In genomic region chr2:92464690-92465089, GRCm38 (mm10) we compare ENCODE assay signal across 17 mouse cellular contexts. TPM values are rescaled to one million over a fixed set of nuclear protein-coding genes. Genes with fewer than 3 reads are reported as not detected.
DNase-seq lines count a peak whose midpoint lies in the region; ATAC-seq and TF ChIP-seq lines count a peak whose summit lies in the region.
"Had no signal": no experiment of that assay in that cellular context is flagged by ENCODE, and none has a peak within 500 bp of the region (broad histone marks: within the 10 kb centered on the region; RNA-seq: fewer than 3 reads in every experiment).

No protein-coding gene starts in this region.

- no peak overlapping the region for H3K9ac ChIP-seq in lung, postnatal 0 days (replicated peaks; ENCODE audit: low read depth)
- H3K9ac ChIP-seq: limb, embryonic 15.5 days; lung, embryonic 14.5 days; midbrain, embryonic 12.5 days; neural tube, embryonic 12.5 days had no signal

- DNase-seq in lung, postnatal 0 days (ENCODE audit: low spot score), result peak; percentile 49
- DNase-seq in lung, postnatal 25 days (ENCODE audit: low spot score), result no peak
- DNase-seq in CD4-positive helper T cell, adult 2 months (ENCODE audit: low read depth, low spot score), result peak; percentile 44
- DNase-seq in natural killer cell, adult 2 months (ENCODE audit: low spot score in 2 of 2), result peak; percentile 22 to 42
- DNase-seq in frontal cortex, postnatal 36 days (ENCODE audit: low spot score in 2 of 2), result no peak
- DNase-seq in layer of hippocampus, postnatal 25 days (ENCODE audit: extremely low spot score in 1 of 2, low spot score in 1 of 2), result no peak
- DNase-seq in kidney, postnatal 4 days, result no peak
- DNase-seq: cerebellum, adult 18-20 months; kidney, adult 2 months; kidney, postnatal 36 days; lung, embryonic 14.5 days had no signal

- no peaks in the 10 kb centered on the region for H3K27me3 ChIP-seq in lung, postnatal 0 days (replicated peaks; ENCODE audit: insufficient read depth, low read length)

- no peaks in the 10 kb centered on the region for H3K36me3 ChIP-seq in lung, postnatal 0 days (ENCODE audit: insufficient read depth, low read length)
- H3K36me3 ChIP-seq: heart, embryonic 10.5 days; limb, embryonic 15.5 days; midbrain, embryonic 12.5 days; neural tube, embryonic 12.5 days had no signal

- TF ChIP-seq EP300 in lung, postnatal 0 days (IDR thresholded peaks at IDR 0.05), result no peak

- TF ChIP-seq CTCF in lung, postnatal 0 days (IDR thresholded peaks at IDR 0.05), result no peak

- peak; percentile 46 for ATAC-seq in lung, postnatal 0 days
- peak; percentile 86 for ATAC-seq in granulocyte monocyte progenitor cell, adult 5-6 weeks (replicated peaks; ENCODE audit: poor library complexity, severe bottlenecking)
- ATAC-seq: forebrain, embryonic 16.5 days had no signal

- no peak overlapping the region for H3K27ac ChIP-seq in lung, postnatal 0 days (ENCODE audit: low read length)
- H3K27ac ChIP-seq: heart, embryonic 10.5 days; limb, embryonic 15.5 days; midbrain, embryonic 12.5 days; neural tube, embryonic 12.5 days had no signal

- no peak overlapping the region for H3K4me2 ChIP-seq in lung, postnatal 0 days (replicated peaks; ENCODE audit: low read depth, low read length)
- H3K4me2 ChIP-seq: limb, embryonic 15.5 days; lung, embryonic 14.5 days; midbrain, embryonic 12.5 days; neural tube, embryonic 12.5 days had no signal

- H3K4me1 ChIP-seq in lung, postnatal 0 days (ENCODE audit: insufficient read depth, low read depth, low read length), result peaks cover 9% of the 10 kb centered on the region; the same call in 1 of the 2 replicates
- H3K4me1 ChIP-seq: neural tube, embryonic 12.5 days had no signal

- 48% methylated on average over 3 of the region's 3 CpGs for WGBS in lung, postnatal 0 days

- no peak overlapping the region for H3K4me3 ChIP-seq in lung, postnatal 0 days (ENCODE audit: low read depth, low read length)
- H3K4me3 ChIP-seq: heart, embryonic 10.5 days; limb, embryonic 15.5 days; midbrain, embryonic 12.5 days; neural tube, embryonic 12.5 days had no signal

- no peaks in the 10 kb centered on the region for H3K9me3 ChIP-seq in lung, postnatal 0 days (ENCODE audit: low read length)
- H3K9me3 ChIP-seq: heart, embryonic 10.5 days; limb, embryonic 15.5 days; midbrain, embryonic 12.5 days; neural tube, embryonic 12.5 days had no signal

RNA-seq across cellular contexts. Expression of gene Slc35c1, which starts 4.4 kb away (rescaled TPM):
- 12.9 and 13.1 TPM in 2 replicates for polyA plus RNA-seq in lung, postnatal 0 days (2015; fragmentation: Nextera tagmentation; extraction: Ambion mirVana)
- total RNA-seq in granulocyte monocyte progenitor cell, adult 5-6 weeks (2014; fragmentation: Nextera tagmentation), result 84.7 and 86.6 TPM in 2 replicates
- 23.4 and 23.8 TPM in 2 replicates for total RNA-seq in granulocyte monocyte progenitor cell, adult 5-6 weeks (2017)
- total RNA-seq in layer of hippocampus, postnatal 25 days (2021), result 10 to 100 TPM; 15.1 to 18.1 TPM

RNA-seq across cellular contexts. Expression of gene Cry2, which starts 30.8 kb away (rescaled TPM):
- polyA plus RNA-seq in lung, postnatal 0 days (2015; fragmentation: Nextera tagmentation; extraction: Ambion mirVana), result 36.3 and 36.6 TPM in 2 replicates
- total RNA-seq in granulocyte monocyte progenitor cell, adult 5-6 weeks (2014; fragmentation: Nextera tagmentation), result 12.3 and 15.8 TPM in 2 replicates
- 8.4 and 8.7 TPM in 2 replicates for total RNA-seq in granulocyte monocyte progenitor cell, adult 5-6 weeks (2017)
- 100 to 1,000 TPM in 1 of 2 experiments, 10 to 100 TPM in 1; 85.6 to 106 TPM for total RNA-seq in layer of hippocampus, postnatal 25 days (2021)

Comparison
In these comparisons a context has a peak if more than half of its experiments do, and no peak if none do; other contexts are left out.
1. DNase-seq: peak in lung, postnatal 0 days (single experiment), CD4-positive helper T cell, adult 2 months (single experiment) and natural killer cell, adult 2 months (2 of 2); none in lung, postnatal 25 days (single experiment), frontal cortex, postnatal 36 days (0 of 2), layer of hippocampus, postnatal 25 days (0 of 2) and kidney, postnatal 4 days (0 of 2).
2. RNA of gene Cry2, which starts 30.8 kb away (total RNA-seq): 85.6 to 106 TPM in layer of hippocampus, postnatal 25 days; 8.4 to 15.8 TPM in granulocyte monocyte progenitor cell, adult 5-6 weeks; every median in the first group is over 4 times any median in the second.